Mouse (Mus musculus) liver, postnatal 0 days (tissue): ENCODE results near the gene Prdm2.

Experiments
- CTCF ChIP-seq: sonication (generic); IDR thresholded peaks from 2 replicates; pipeline ENCODE4 v1.5.1; 2016; ENCODE audit warnings: antibody characterized with exemption, low read depth
- EP300 ChIP-seq: IDR thresholded peaks from 2 replicates; pipeline ENCODE4 v1.6.1; 2016; ENCODE audit warnings: antibody characterized with exemption, low read depth, mild to moderate bottlenecking

GRCm38 (mm10) chr4:143099288-143100039, 113.3 kb downstream of the Prdm2 start:
- TF ChIP-seq CTCF (no peak), EP300 (no peak)
